Mouse (Mus musculus) midbrain, embryonic 15.5 days (tissue): ENCODE results near the gene Eif1. TPM values are rescaled to one million over a fixed set of nuclear protein-coding genes. Genes with fewer than 3 reads are reported as not detected.
"Not testable (repeated sequence)": the region's sequence is repeated elsewhere in the genome, so short reads cannot be mapped to it uniquely, and the experiment has no call there.

Experiments used
- ATAC-seq: fragments of 200-750 bp; cut with Nextera tagmentation; replicated peaks from 2 replicates; pipeline ENCODE4 v1.8.0; 2017; ENCODE audit warnings: moderate TSS enrichment
- H3K27ac ChIP-seq: fragments of 300-500 bp; sonication (generic); 2 replicates; pipeline ENCODE4 v1.5.1; 2015; ENCODE audit warnings: mild to moderate bottlenecking, inconsistent platforms
- H3K27me3 ChIP-seq: fragments of 300-500 bp; sonication (generic); replicated peaks from 2 replicates; pipeline ENCODE4 v1.6.1; 2015; ENCODE audit warnings: inconsistent platforms
- H3K36me3 ChIP-seq: fragments of 300-500 bp; sonication (generic); replicated peaks from 2 replicates; pipeline ENCODE4 v1.6.1; 2015; ENCODE audit warnings: inconsistent platforms
- H3K4me1 ChIP-seq: fragments of 300-500 bp; sonication (generic); 2 replicates; pipeline ENCODE4 v1.6.1; 2015; ENCODE audit warnings: inconsistent platforms
- H3K4me2 ChIP-seq: fragments of 300-500 bp; sonication (generic); 2 replicates; pipeline ENCODE4 v1.6.1; 2015; ENCODE audit warnings: inconsistent platforms, mild to moderate bottlenecking, moderate library complexity
- H3K4me3 ChIP-seq: fragments of 300-500 bp; sonication (generic); 2 replicates; pipeline ENCODE4 v1.5.1; 2015; ENCODE audit warnings: mild to moderate bottlenecking, inconsistent platforms
- H3K9ac ChIP-seq: fragments of 300-500 bp; sonication (generic); 2 replicates; pipeline ENCODE4 v1.6.1; 2015; ENCODE audit warnings: mild to moderate bottlenecking, inconsistent platforms
- H3K9me3 ChIP-seq: fragments of 300-500 bp; sonication (generic); 2 replicates; pipeline ENCODE4 v1.6.1; 2016; ENCODE audit warnings: inconsistent platforms
- WGBS: fragments of 180-500 bp; shearing (Covaris S2); methylation state at CpG from one replicate; pipeline ENCODE4 v1.1.7; 2015; ENCODE audit warnings: mixed read lengths; 5-methylcytosine and 5-hydroxymethylcytosine counted together
- polyA plus RNA-seq: library from polyadenylated mRNA; unstranded; fragments of >200 nt; fragmentation: Nextera tagmentation; extraction: Ambion mirVana; gene quantifications from 2 replicates; pipeline ENCODE4 v1.2.1, GENCODE M21; 2015

The Eif1 gene
- polyA plus RNA-seq, 1 experiment from 2014 or later, result 1,086 TPM

DNA sequence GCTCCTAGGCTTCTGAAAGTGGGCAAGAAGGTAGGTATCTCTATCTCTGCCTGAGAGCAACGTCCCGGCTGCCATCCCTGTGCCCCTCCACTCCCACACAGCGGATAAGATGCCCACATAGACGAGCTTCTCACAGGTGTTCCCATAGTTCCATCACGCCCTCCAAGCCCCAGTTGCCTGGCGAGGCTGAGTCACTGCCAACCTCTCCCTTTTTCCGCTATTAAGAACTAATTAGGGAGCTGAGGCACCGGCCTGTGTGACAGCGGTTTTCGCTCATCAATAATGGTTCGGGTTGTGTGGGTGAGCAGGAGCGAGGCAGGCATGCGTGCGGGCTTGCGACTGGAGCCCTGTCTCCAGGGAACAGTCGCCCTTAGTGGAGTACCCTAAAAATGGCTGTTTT lies 10.6 kb downstream of the Eif1 start:
- ATAC-seq, result no peak
- Histone ChIP-seq H3K27ac (0 out of 2 replicates have a peak overlapping the region, but pooled peaks have one; percentile 53), H3K9me3 (no peaks in the 10 kb centered on the region), H3K9ac (no peak overlapping the region), H3K4me1 (peaks cover 44% of the 10 kb centered on the region), H3K27me3 (no peaks in the 10 kb centered on the region), H3K4me2 (no peak overlapping the region), H3K36me3 (no peaks in the 10 kb centered on the region), H3K4me3 (no peak overlapping the region)
- 58% methylated on average over 16 of the region's 16 CpGs for WGBS

DNA sequence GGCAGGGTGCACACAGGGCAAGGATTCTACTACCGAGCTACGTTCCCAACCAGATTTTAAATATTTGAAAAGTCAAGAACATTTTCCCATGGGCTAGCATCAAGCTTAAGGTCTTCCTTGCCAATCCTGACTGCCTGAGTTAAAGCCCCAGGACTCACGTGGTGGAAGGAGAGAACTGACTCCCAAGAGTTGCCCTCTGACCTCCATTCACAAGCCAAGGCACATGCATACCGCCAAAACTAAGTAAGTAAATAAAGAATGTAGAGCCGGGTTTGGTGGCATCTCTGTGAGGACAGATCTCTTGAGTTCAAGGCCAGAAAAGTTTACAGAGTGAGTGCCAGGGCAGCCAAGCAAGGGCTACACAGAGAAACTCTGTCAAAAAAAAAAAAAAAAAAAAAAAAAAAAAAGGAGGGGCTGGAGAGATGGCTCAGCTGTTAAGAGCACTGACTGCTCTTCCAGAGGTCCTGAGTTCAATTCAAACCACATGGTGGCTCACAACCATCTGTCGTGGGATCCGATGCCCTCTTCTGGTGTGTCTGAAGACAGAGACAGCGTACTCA lies 11.2 kb downstream of the Eif1 start:
- H3K27ac ChIP-seq, H3K4me3 ChIP-seq, ATAC-seq, H3K36me3 ChIP-seq, H3K27me3 ChIP-seq, H3K9me3 ChIP-seq, H3K9ac ChIP-seq, H3K4me2 ChIP-seq: not testable (repeated sequence)
- H3K4me1 ChIP-seq, result peaks cover 47% of the 10 kb centered on the region
- 61% methylated on average over 8 of the region's 8 CpGs for WGBS

DNA sequence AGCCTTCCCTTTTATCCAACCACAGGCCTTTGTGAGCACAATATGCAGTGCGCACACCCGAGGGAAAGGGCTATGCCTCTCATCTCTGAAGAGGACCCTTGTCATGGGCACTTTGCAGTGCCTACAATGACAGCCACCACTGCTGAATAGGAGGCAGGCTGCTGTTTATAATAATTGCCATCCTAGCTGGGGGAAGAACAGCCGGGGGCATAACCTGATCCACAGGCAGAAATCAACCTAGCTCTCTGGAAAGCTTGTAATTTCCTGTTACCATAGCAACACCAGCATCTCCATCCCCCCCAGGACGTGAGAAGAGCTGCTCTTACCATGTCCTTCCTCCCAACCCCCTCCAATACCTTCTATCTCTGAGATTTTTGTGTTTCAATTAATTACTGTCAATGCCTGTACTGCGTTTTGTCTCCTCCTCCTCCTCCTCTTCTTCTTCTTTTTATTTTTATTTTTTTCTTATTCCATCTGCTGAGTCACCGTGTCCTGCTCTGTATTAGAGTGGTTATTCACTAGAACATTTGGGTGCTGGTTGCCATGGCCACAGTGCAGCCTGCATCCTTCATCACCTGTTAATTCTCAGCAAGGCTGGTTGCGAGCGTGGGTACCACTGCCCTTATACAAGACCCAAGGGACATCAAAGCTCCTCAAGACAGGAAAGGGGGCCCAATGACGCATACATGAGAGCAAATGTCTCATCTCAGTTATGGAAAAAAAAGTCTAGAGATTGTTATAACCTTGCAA lies 13.3 kb downstream of the Eif1 start:
- Histone ChIP-seq H3K27ac (peak overlapping the region; percentile 92), H3K4me3 (no peak overlapping the region), H3K9ac (no peak overlapping the region), H3K27me3 (no peaks in the 10 kb centered on the region), H3K36me3 (no peaks in the 10 kb centered on the region), H3K4me2 (peak overlapping the region; percentile 35), H3K4me1 (peaks cover 48% of the 10 kb centered on the region), H3K9me3 (no peaks in the 10 kb centered on the region)
- peak; percentile 89 for ATAC-seq
- WGBS, result 17% methylated on average over 9 of the region's 9 CpGs

DNA sequence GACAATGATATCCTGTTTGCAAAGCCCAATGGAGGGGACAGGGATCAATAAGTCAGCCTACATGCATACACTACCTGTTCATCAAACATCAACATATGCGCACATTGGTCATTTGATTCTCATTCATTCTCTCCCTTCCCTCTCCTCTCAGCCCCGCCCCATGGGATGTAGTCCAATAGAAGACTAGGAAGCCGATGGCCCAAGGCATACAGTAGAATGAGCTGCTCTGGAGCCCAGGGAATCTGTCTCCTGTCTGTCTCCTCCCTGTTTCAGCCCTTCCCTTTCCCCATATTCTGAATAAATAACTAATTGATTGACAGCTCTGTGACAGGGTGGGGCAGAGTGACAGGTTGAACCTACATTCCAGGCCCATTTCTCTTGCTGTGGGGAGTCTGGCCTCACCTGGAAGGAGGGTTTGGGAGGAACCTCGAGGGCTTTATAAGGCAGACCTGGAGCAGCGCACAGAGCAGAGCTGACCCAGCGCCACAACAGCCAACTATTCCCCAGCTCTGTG lies 14.3 kb downstream of the Eif1 start, which contains the start of gene Gast:
Gene Gast (plus strand): TSS at position 464 of the 514 bp plus-strand sequence.
- Histone ChIP-seq H3K4me2 (peak within 1 kb of the TSS; percentile 35), H3K27ac (peak within 1 kb of the TSS; percentile 92), H3K9ac (no peak within 1 kb of the TSS), H3K4me3 (no peak within 1 kb of the TSS), H3K27me3 (no peaks in the 10 kb centered on the region), H3K9me3 (no peaks in the 10 kb centered on the region), H3K36me3 (no peaks in the 10 kb centered on the region), H3K4me1 (peaks cover 48% of the 10 kb centered on the region)
- 70% methylated on average over 6 of the region's 6 CpGs for WGBS
- 0 out of 2 replicates have a peak, but pooled peaks have one; percentile 9 for ATAC-seq

DNA sequence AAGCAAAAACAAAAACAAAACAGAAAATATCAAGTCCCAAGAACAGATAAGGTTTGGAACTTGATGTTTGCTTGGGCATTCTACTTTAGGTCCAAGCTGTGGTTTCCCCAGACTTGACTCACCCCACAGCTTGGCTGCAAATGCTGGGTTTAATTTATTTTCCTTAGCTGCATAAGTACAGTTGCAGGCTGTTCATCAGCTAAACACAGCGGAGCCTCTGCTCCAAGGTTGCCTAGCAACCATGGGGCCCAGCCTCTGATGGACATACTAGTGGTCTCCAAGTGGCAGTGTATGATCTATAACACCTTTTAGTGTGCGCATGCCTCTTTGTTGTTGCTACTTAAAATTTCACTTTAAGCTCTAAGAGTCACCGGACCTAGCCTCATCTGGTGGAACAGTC lies 16.0 kb downstream of the Eif1 start:
- no peak for ATAC-seq
- Histone ChIP-seq H3K4me1 (peaks cover 42% of the 10 kb centered on the region), H3K27me3 (no peaks in the 10 kb centered on the region), H3K4me2 (no peak overlapping the region), H3K4me3 (no peak overlapping the region), H3K9me3 (no peaks in the 10 kb centered on the region), H3K36me3 (no peaks in the 10 kb centered on the region), H3K9ac (no peak overlapping the region), H3K27ac (peak overlapping the region; percentile 92)
- WGBS, result 21% methylated on average over 3 of the region's 3 CpGs

DNA sequence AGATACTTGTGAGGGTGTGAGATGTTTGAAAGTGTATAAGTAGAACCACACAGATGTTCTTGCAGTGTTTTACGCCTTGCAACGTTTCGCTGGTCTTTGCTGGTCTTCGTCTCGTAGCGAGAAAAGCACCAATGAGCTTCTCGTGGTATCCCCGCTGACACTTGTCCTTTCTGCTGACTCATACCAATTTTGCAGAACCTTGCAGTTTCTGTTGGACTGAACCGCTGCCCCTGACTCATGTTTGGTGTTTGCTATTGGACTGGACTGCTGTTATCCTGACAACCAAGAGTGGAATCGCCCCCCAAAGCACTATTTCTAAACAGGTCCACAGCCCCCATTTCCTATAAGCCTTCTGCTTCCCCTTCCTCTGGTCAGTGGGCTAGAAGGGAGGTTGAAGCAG lies 24.6 kb downstream of the Eif1 start:
- Histone ChIP-seq H3K9me3 (no peaks in the 10 kb centered on the region), H3K4me2 (no peak overlapping the region), H3K27me3 (no peaks in the 10 kb centered on the region), H3K4me3 (no peak overlapping the region), H3K27ac (no peak overlapping the region), H3K4me1 (no peaks in the 10 kb centered on the region), H3K9ac (no peak overlapping the region), H3K36me3 (no peaks in the 10 kb centered on the region)
- 92% methylated on average over 10 of the region's 10 CpGs for WGBS
- ATAC-seq, result no peak

DNA sequence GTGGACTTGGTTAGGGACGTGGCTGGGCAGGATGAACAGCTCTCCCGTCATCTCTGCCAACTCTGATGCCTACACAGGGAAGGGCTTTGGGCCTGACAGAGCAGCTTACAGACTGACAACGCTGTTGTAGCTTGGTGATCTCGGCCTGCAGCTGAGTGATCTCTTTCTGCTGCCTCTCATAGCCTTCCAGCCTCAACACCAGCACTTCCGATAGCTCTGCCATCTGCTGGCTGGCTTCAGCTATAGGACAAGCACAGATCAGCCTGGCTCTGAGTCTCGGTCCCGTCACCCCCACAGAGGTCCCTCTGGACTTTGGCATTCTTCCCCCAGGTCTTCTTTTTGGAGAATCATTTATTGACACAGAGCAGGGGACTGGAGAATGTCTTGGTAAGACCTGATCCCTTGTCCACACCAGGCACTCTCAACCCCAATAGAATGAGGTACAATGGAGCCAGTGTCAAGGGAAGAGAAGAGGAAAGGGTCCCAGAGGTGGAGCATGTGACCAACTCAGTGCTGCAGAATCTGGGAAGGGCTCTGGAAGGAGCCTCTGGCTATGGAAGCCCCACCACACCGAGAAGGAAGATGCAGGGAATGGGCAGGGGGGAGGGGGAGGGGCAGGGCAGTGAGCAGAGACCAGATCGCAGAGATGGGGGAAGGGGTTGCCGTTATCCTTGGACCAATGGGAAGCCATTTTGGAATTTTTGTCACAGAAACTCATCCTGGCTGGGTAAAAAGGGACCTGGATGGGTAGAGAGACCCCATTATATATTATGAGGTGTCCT lies 32.6 kb downstream of the Eif1 start:
- ATAC-seq, result no peak
- Histone ChIP-seq H3K4me1 (peaks cover 28% of the 10 kb centered on the region), H3K4me2 (0 out of 2 replicates have a peak overlapping the region, but pooled peaks have one; percentile 3), H3K9ac (no peak overlapping the region; the same call in 1 of the 2 replicates), H3K27me3 (no peaks in the 10 kb centered on the region), H3K27ac (no peak overlapping the region; the same call in 1 of the 2 replicates), H3K4me3 (no peak overlapping the region), H3K9me3 (no peaks in the 10 kb centered on the region), H3K36me3 (no peaks in the 10 kb centered on the region)
- 32% methylated on average over 10 of the region's 10 CpGs for WGBS

DNA sequence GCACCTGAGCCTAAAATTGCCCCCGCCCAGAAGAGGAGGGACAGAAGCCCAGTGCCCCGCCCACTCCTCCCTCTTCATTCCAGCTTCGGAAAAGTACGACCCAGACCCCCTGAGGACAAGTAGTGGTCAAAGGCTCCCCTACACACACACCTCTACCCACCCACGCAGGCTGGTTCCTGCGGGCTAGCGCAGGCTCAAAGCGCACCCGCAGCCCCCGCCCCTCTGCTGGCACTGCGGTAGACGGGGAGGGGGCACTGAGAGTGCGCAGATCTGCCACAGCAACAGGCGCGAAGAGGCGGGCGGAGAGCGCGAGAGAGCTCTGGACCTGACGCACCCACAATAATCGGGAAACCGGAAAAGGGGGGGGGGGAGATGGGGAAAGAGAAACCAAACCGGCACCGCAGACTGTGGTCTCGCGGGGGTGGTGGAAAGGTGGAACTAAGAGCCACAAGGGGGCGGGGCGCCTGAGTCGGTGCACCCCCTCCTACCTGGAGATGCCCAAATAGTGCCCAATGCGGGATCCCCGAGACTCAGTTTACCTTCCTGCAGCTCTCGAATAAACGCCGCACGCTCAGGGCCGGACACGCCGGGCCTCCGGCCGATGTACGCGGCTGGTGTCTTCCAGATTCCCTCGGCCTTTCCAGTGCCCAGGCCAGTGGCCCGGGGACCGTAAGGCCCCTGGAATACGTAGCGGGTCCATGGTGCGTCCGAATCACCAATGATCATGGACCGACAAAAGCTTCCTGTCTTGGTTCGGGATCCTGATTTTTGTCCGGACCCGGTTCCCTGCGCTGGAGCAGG lies 35.7 kb downstream of the Eif1 start:
- Histone ChIP-seq H3K9ac (peak overlapping the region; percentile 77), H3K9me3 (no peaks in the 10 kb centered on the region), H3K4me3 (peak overlapping the region; percentile 78), H3K4me2 (peak overlapping the region; percentile 90), H3K27me3 (no peaks in the 10 kb centered on the region), H3K36me3 (no peaks in the 10 kb centered on the region), H3K27ac (peak overlapping the region; percentile 78), H3K4me1 (peaks cover 28% of the 10 kb centered on the region)
- under 1% methylated on average over 54 of the region's 54 CpGs for WGBS
- peak; percentile 56 for ATAC-seq

DNA sequence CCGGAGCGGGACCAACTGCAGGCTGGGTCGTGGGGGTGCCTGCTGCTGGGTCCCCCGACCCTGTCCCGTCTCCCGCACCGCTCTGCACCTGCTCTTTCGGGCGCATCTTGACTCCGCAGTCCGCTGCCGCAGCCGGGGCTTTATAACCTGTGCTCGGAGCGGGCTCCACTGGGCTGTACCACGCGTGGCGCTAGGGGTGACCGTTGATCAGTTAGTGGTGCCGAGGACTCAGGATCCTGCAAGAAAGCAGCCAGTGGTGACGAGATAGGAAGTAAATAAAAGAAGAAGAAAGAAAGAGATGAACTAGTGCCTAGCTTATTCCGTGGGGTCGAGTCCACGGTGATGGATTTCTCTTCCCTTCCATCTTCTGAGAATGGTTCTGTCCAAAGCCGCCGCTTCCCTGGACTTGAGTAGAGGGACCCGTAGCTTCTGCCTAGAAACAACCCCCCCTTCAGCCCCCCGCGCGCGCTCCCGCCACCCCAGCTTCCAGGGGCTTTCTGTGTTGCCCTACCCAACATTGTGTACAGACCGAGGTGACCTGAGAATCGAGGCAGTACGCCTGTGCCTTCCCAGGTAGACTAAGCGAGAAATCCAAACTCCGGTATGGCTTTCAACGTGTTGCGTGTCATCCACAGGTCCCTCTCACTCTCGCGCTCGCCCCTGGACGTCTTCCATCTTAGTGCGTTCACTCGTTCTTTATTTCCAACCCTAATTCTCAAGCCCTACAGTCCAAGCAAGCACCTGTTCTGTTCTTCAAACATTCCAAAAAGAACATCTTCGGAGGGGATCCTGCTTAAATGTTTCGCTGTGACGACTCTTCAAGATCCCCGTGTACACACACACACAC lies 36.5 kb downstream of the Eif1 start, which contains the start of gene Hap1:
Gene Hap1 (minus strand): TSS at position 157 of the 847 bp plus-strand sequence.
- WGBS, result under 1% methylated on average over 49 of the region's 49 CpGs
- Histone ChIP-seq H3K36me3 (no peaks in the 10 kb centered on the region), H3K4me3 (peak within 1 kb of the TSS; percentile 78)

DNA sequence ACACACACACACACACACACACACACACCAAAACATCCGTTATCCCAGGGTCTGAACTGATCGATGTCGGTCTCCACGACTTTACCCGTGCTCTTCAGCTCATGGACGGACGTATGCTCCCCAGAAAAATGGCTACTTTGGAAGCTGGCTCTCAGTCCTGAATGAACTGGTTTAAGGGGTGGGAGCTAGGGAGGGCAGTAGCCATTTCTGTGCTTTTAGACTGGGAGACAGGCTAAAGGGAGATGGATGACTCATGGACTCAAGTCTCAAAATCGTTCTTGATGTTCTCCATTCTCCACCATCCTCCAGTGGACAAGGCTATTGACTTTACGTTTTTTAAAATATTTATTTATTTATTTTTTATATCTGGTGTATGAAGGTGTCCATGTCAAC lies 37.1 kb downstream of the Eif1 start:
- Histone ChIP-seq H3K27me3 (no peaks in the 10 kb centered on the region), H3K27ac (peak overlapping the region; percentile 78), H3K4me1 (peaks cover 22% of the 10 kb centered on the region), H3K9me3 (no peaks in the 10 kb centered on the region), H3K4me2 (peak overlapping the region; percentile 90), H3K36me3 (no peaks in the 10 kb centered on the region), H3K9ac (peak overlapping the region; percentile 77; the same call in 1 of the 2 replicates), H3K4me3 (peak overlapping the region; percentile 78)
- 14% methylated on average over 9 of the region's 9 CpGs for WGBS
- no peak for ATAC-seq

More for the DNA sequence above, 36.5 kb downstream of the Eif1 start, which contains the start of gene Hap1:
- H3K27ac ChIP-seq, result peak within 1 kb of the TSS; percentile 78
- H3K27me3 ChIP-seq, result no peaks in the 10 kb centered on the region
- H3K4me2 ChIP-seq, result peak within 1 kb of the TSS; percentile 90
- peaks cover 28% of the 10 kb centered on the region for H3K4me1 ChIP-seq
- peak; percentile 79 for ATAC-seq
- H3K9ac ChIP-seq, result peak within 1 kb of the TSS; percentile 77
- H3K9me3 ChIP-seq, result no peaks in the 10 kb centered on the region

DNA sequence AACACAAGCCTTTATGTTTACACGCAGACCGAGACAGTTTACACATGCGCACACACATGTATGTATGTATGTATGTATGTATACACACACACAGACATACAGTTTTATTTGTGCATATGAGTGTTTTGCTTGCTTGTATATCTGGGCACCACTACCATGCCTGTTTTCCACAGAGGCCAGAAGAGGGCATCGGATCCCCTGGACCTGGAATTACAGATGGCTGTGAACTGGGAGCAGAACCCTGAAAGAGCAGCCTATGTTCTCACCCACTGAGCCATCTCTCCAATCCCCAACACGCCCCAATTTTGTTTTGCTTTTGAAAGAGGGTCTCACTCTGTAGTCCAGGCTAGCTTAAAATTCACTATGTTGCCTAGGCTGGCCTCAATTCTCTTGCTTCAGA lies 37.7 kb downstream of the Eif1 start:
- no peak for ATAC-seq
- WGBS, result 61% methylated on average over 5 of the region's 5 CpGs
- H3K9me3 ChIP-seq, result no peaks in the 10 kb centered on the region
- H3K27me3 ChIP-seq, result no peaks in the 10 kb centered on the region
- H3K36me3 ChIP-seq, result no peaks in the 10 kb centered on the region
- no peak overlapping the region for H3K27ac ChIP-seq
- no peak overlapping the region for H3K9ac ChIP-seq
- no peak overlapping the region for H3K4me3 ChIP-seq
- peaks cover 17% of the 10 kb centered on the region for H3K4me1 ChIP-seq
- H3K4me2 ChIP-seq, result no peak overlapping the region
